ENCODE assay signal across 19 mouse cellular contexts in the genomic region with DNA sequence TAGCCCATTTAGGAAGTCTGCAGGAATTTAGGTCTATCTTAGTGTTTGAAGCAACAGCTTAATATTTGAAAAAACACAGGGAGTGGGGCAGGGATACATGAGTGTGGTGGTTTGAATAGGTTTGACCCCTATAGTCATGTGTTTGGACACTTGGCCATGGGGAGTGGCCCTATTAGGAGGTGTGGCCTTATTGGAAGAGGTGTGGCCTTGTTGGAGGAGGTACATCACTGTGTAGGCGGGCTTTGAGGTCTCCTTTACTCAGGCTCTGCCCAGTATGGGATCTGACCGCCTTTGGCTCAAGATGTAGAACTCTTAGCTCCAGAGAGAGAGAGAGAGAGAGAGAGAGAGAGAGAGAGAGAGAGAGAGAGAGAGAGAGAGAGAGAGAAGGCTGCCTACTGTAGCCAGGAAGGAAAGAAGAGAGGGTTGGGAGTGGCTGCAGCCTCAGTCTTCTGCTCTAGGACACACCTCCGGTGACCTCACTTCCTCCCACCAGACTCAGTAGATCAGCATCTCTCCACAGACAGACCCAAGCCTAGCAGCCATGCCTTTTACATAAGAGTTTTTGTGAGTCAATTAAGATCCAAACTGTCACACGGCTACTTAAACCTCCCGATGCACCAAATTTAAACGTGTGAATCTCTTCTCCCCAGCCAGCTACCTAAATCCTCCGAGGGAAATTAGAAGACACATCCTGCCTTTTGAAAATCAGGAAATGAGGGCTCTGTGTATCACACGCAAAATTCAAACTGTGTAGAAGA.
DNase-seq lines count a peak whose midpoint lies in the region; ATAC-seq lines count a peak whose summit lies in the region.
"Had no signal": no experiment of that assay in that cellular context is flagged by ENCODE, and none has a peak within 500 bp of the region (broad histone marks: within the 10 kb centered on the region; RNA-seq: fewer than 3 reads in every experiment).

No protein-coding gene starts in this region.

- H3K27me3 ChIP-seq in hindbrain, embryonic 10.5 days (ENCODE audit: insufficient read depth, poor library complexity, severe bottlenecking), result peaks cover 8% of the 10 kb centered on the region
- no peaks in the 10 kb centered on the region for H3K27me3 ChIP-seq in hindbrain, embryonic 14.5 days (ENCODE audit: control insufficient read depth, insufficient read depth, low read length)
- 0 out of 2 replicates have a peak, but pooled peaks cover 5% of the 10 kb centered on the region for H3K27me3 ChIP-seq in embryonic facial prominence, embryonic 10.5 days (replicated peaks; ENCODE audit: low read depth, poor library complexity, severe bottlenecking)
- H3K27me3 ChIP-seq: liver, embryonic 15.5 days; stomach, embryonic 15.5 days had no signal

- no peaks in the 10 kb centered on the region for H3K9me3 ChIP-seq in hindbrain, embryonic 10.5 days
- H3K9me3 ChIP-seq in hindbrain, embryonic 14.5 days (ENCODE audit: control insufficient read depth, low read length), result no peaks in the 10 kb centered on the region
- H3K9me3 ChIP-seq in embryonic facial prominence, embryonic 10.5 days, result no peaks in the 10 kb centered on the region
- H3K9me3 ChIP-seq: liver, embryonic 15.5 days; midbrain, embryonic 10.5 days; stomach, embryonic 15.5 days had no signal

- no peaks in the 10 kb centered on the region for H3K36me3 ChIP-seq in hindbrain, embryonic 10.5 days
- H3K36me3 ChIP-seq in hindbrain, embryonic 14.5 days (replicated peaks; ENCODE audit: control insufficient read depth, insufficient read depth), result no peaks in the 10 kb centered on the region
- H3K36me3 ChIP-seq in embryonic facial prominence, embryonic 10.5 days (replicated peaks), result no peaks in the 10 kb centered on the region
- H3K36me3 ChIP-seq: liver, embryonic 15.5 days; midbrain, embryonic 10.5 days; stomach, embryonic 15.5 days had no signal

- WGBS in hindbrain, embryonic 10.5 days, result 90% methylated on average over 8 of the region's 8 CpGs
- 86% methylated on average over 8 of the region's 8 CpGs for WGBS in hindbrain, embryonic 14.5 days
- 90% methylated on average over 8 of the region's 8 CpGs for WGBS in embryonic facial prominence, embryonic 10.5 days

- H3K4me2 ChIP-seq in hindbrain, embryonic 14.5 days (replicated peaks), result no peak overlapping the region
- H3K4me2 ChIP-seq: liver, embryonic 15.5 days; stomach, embryonic 15.5 days had no signal

- DNase-seq in hindbrain, embryonic 10.5 days (ENCODE audit: low spot score), result no peak
- DNase-seq in hindbrain, embryonic 14.5 days (ENCODE audit: low spot score), result no peak
- peak; percentile 73 for DNase-seq in CD4-positive, CD25-positive, alpha-beta regulatory T cell, adult 2 months (ENCODE audit: low read depth, low spot score)
- DNase-seq in embryonic facial prominence, embryonic 10.5 days (ENCODE audit: low spot score), result no peak
- peak; percentile 46 to 73 for DNase-seq in right cerebral cortex, postnatal 36 days (ENCODE audit: low spot score in 2 of 2)
- no peak for DNase-seq in gastrocnemius, postnatal 25 days
- DNase-seq in urinary bladder, postnatal 10 days (ENCODE audit: low spot score), result no peak
- no peak for DNase-seq in adrenal gland, postnatal 10 days
- DNase-seq: B cell, adult 2 months; cerebellum, adult 18-20 months; heart, adult 2 months; kidney, postnatal 4 days; lung, postnatal 14 days had no signal

- H3K4me3 ChIP-seq in hindbrain, embryonic 10.5 days, result no peak overlapping the region
- H3K4me3 ChIP-seq in hindbrain, embryonic 14.5 days (replicated peaks; ENCODE audit: low read length), result no peak overlapping the region
- no peak overlapping the region for H3K4me3 ChIP-seq in embryonic facial prominence, embryonic 10.5 days
- H3K4me3 ChIP-seq: erythroblast, embryonic 14.5 days; heart, adult 2 months; liver, embryonic 15.5 days; midbrain, embryonic 10.5 days; myocyte; stomach, embryonic 15.5 days had no signal

- H3K27ac ChIP-seq in hindbrain, embryonic 10.5 days, result 0 out of 2 replicates have a peak overlapping the region, but pooled peaks have one; percentile 16
- no peak overlapping the region for H3K27ac ChIP-seq in hindbrain, embryonic 14.5 days
- H3K27ac ChIP-seq in embryonic facial prominence, embryonic 10.5 days (replicated peaks), result peak overlapping the region; percentile 70
- H3K27ac ChIP-seq: heart, adult 2 months; liver, embryonic 15.5 days; midbrain, embryonic 10.5 days; stomach, embryonic 15.5 days had no signal

- ATAC-seq in hindbrain, embryonic 14.5 days (ENCODE audit: low FRiP score), result no peak
- ATAC-seq: intestine, embryonic 16.5 days had no signal

- H3K4me1 ChIP-seq in hindbrain, embryonic 10.5 days (replicated peaks), result peaks cover 54% of the 10 kb centered on the region
- peaks cover 9% of the 10 kb centered on the region for H3K4me1 ChIP-seq in hindbrain, embryonic 14.5 days (replicated peaks; ENCODE audit: control insufficient read depth, insufficient read depth, low read length)
- H3K4me1 ChIP-seq in embryonic facial prominence, embryonic 10.5 days, result peaks cover 74% of the 10 kb centered on the region

- no peak overlapping the region for H3K9ac ChIP-seq in hindbrain, embryonic 14.5 days
- H3K9ac ChIP-seq: liver, embryonic 15.5 days; stomach, embryonic 15.5 days had no signal

Comparison
In these comparisons a context has a peak if more than half of its experiments do, and no peak if none do; other contexts are left out.
1. DNase-seq: peak in CD4-positive, CD25-positive, alpha-beta regulatory T cell, adult 2 months (single experiment) and right cerebral cortex, postnatal 36 days (2 of 2); none in hindbrain, embryonic 10.5 days (single experiment), hindbrain, embryonic 14.5 days (single experiment), embryonic facial prominence, embryonic 10.5 days (single experiment), gastrocnemius, postnatal 25 days (single experiment), urinary bladder, postnatal 10 days (single experiment) and adrenal gland, postnatal 10 days (single experiment).